Mouse (Mus musculus) heart, embryonic 11.5 days (tissue): ENCODE results near the gene Pdzd7. TPM values are rescaled to one million over a fixed set of nuclear protein-coding genes. Genes with fewer than 3 reads are reported as not detected.

Experiments
- ATAC-seq: fragments of 200-750 bp; cut with Nextera tagmentation; replicated peaks from 2 replicates; pipeline ENCODE4 v1.8.0; 2017; ENCODE audit warnings: moderate library complexity; ENCODE audit not compliant: insufficient number of reproducible peaks, low FRiP score, low TSS enrichment
- H3K27ac ChIP-seq: fragments of 300-500 bp; sonication (generic); 2 replicates; pipeline ENCODE4 v1.5.1; 2014; ENCODE audit warnings: mild to moderate bottlenecking, low read depth, low read length
- H3K27me3 ChIP-seq: fragments of 300-500 bp; sonication (generic); 2 replicates; pipeline ENCODE4 v1.6.1; 2014; ENCODE audit warnings: mild to moderate bottlenecking, low read length, mixed read lengths; ENCODE audit not compliant: control insufficient read depth, insufficient read depth
- H3K36me3 ChIP-seq: fragments of 300-500 bp; sonication (generic); 2 replicates; pipeline ENCODE4 v1.6.1; 2014; ENCODE audit warnings: mild to moderate bottlenecking, low read length, moderate library complexity, mixed read lengths; ENCODE audit not compliant: control insufficient read depth, insufficient read depth
- H3K4me1 ChIP-seq: fragments of 300-500 bp; sonication (generic); 2 replicates; pipeline ENCODE4 v1.6.1; 2014; ENCODE audit warnings: low read length; ENCODE audit not compliant: control insufficient read depth, insufficient read depth
- H3K4me2 ChIP-seq: fragments of 300-500 bp; sonication (generic); 2 replicates; pipeline ENCODE4 v1.6.1; 2014; ENCODE audit warnings: mild to moderate bottlenecking, moderate library complexity
- H3K4me3 ChIP-seq: fragments of 300-500 bp; sonication (generic); 2 replicates; pipeline ENCODE4 v1.5.1; 2014; ENCODE audit warnings: low read depth, low read length
- H3K9ac ChIP-seq: fragments of 300-500 bp; sonication (generic); 2 replicates; pipeline ENCODE4 v1.6.1; 2014; ENCODE audit warnings: mild to moderate bottlenecking, low read depth, low read length, moderate library complexity
- H3K9me3 ChIP-seq: fragments of 300-500 bp; sonication (generic); replicated peaks from 2 replicates; pipeline ENCODE4 v1.6.1; 2016; ENCODE audit warnings: low read length; ENCODE audit not compliant: control insufficient read depth
- WGBS: fragments of 180-500 bp; shearing (Covaris S2); extraction: QIAGEN DNeasy Blood & Tissue Kit; methylation state at CpG from one replicate; pipeline ENCODE4 v1.1.7; 2014; ENCODE audit not compliant: insufficient replicate concordance; 5-methylcytosine and 5-hydroxymethylcytosine counted together
- polyA plus RNA-seq: library from polyadenylated mRNA; unstranded; fragments of >200 nt; fragmentation: Nextera tagmentation; extraction: Ambion mirVana; gene quantifications from 2 replicates; pipeline ENCODE4 v1.2.1, GENCODE M21; 2014

Gene Pdzd7
- polyA plus RNA-seq, 1 experiment from 2014 or later: not detected

- no peak for ATAC-seq
- 6% methylated on average over 22 of the region's 22 CpGs for WGBS
These were observed 55.7 kb downstream of the Pdzd7 start for GRCm38 (mm10) chr19:44989567-44990495.

GRCm38 (mm10) chr19:44988831-44989566, 56.5 kb downstream of the Pdzd7 start, which contains the start of gene Sema4g:
TSS of gene Sema4g (plus strand) at chr19:44989101.
- H3K9ac ChIP-seq: peak within 1 kb of the TSS; percentile 70
- no peaks in the 10 kb centered on the region for H3K36me3 ChIP-seq
- peaks cover 7% of the 10 kb centered on the region; the same call in 1 of the 2 replicates for H3K4me1 ChIP-seq
- no peaks in the 10 kb centered on the region for H3K9me3 ChIP-seq
- H3K4me2 ChIP-seq: peak within 1 kb of the TSS; percentile 99
- peak within 1 kb of the TSS; percentile 70 for H3K4me3 ChIP-seq
- H3K27me3 ChIP-seq: peaks cover 8% of the 10 kb centered on the region
- ATAC-seq: peak; percentile 57; the same call in 1 of the 2 replicates
- no peak within 1 kb of the TSS for H3K27ac ChIP-seq
- 1% methylated on average over 47 of the region's 58 CpGs for WGBS

More at GRCm38 (mm10) chr19:44989567-44990495, 55.7 kb downstream of the Pdzd7 start:
- H3K4me1 ChIP-seq: peaks cover 7% of the 10 kb centered on the region; the same call in 1 of the 2 replicates
- peak overlapping the region; percentile 70 for H3K4me3 ChIP-seq
- H3K27me3 ChIP-seq: peaks cover 8% of the 10 kb centered on the region
- peak overlapping the region; percentile 70 for H3K9ac ChIP-seq
- H3K4me2 ChIP-seq: peak overlapping the region; percentile 99
- H3K36me3 ChIP-seq: no peaks in the 10 kb centered on the region
- H3K27ac ChIP-seq: no peak overlapping the region
- H3K9me3 ChIP-seq: no peaks in the 10 kb centered on the region

- Histone ChIP-seq H3K4me1 (peaks cover 7% of the 10 kb centered on the region; the same call in 1 of the 2 replicates), H3K9ac (peak overlapping the region; percentile 70), H3K4me3 (peak overlapping the region; percentile 70), H3K9me3 (no peaks in the 10 kb centered on the region), H3K36me3 (no peaks in the 10 kb centered on the region), H3K27ac (no peak overlapping the region), H3K4me2 (peak overlapping the region; percentile 99), H3K27me3 (peaks cover 8% of the 10 kb centered on the region)
- WGBS: 31% methylated on average over 9 of the region's 9 CpGs
- ATAC-seq: no peak
These were observed 57.2 kb downstream of the Pdzd7 start for GRCm38 (mm10) chr19:44988321-44988720.

DNA sequence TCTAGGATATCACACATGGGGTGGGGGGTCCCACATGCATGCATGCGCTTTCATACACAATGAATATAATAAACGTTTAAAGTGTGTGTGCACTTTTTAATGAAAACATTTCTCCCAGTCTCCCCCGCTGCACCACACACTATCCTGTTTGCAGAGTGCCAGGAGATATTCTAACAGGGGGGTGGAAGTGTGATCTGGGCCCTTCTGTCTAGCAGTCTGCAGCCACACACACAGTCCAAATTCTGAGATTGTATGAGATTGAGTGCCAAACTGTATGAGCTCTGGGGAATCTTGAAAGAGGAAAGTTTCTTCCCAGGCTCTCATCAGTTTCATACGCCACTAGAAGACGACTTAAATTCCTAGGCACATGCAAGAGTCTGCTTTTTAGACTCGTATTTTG, 57.7 kb downstream of the Pdzd7 start:
- no peaks in the 10 kb centered on the region for H3K9me3 ChIP-seq
- H3K9ac ChIP-seq: no peak overlapping the region
- ATAC-seq: no peak
- H3K36me3 ChIP-seq: no peaks in the 10 kb centered on the region
- no peak overlapping the region for H3K4me2 ChIP-seq
- 66% methylated on average over 6 of the region's 6 CpGs for WGBS
- no peak overlapping the region for H3K4me3 ChIP-seq
- H3K4me1 ChIP-seq: peaks cover 7% of the 10 kb centered on the region; the same call in 1 of the 2 replicates
- peaks cover 8% of the 10 kb centered on the region for H3K27me3 ChIP-seq
- H3K27ac ChIP-seq: no peak overlapping the region

DNA sequence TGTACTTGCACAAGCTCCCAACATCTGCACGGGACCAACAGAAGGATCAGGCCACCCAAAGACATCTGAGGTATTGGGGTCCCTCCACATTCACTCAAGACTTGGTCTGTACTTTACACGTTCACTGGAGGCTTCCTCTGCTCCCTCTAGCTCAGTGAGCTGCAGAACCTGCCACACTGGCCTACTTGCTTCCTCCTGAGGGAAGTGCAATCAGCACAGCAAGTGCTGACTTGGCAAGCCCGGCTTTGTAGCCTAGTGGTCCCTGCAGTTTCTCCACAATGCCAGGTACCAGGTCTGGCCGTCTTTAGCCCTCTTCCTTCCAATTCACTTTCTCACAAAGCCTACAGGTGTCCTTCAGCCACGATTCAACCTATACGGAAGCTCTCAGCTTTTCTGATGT, 58.5 kb downstream of the Pdzd7 start:
- Histone ChIP-seq H3K4me1 (peaks cover 7% of the 10 kb centered on the region; the same call in 1 of the 2 replicates), H3K4me2 (no peak overlapping the region), H3K27ac (no peak overlapping the region), H3K36me3 (no peaks in the 10 kb centered on the region), H3K9me3 (no peaks in the 10 kb centered on the region), H3K9ac (no peak overlapping the region), H3K27me3 (peaks cover 8% of the 10 kb centered on the region), H3K4me3 (no peak overlapping the region)
- WGBS: 64% methylated on average over 6 of the region's 6 CpGs
- ATAC-seq: no peak

GRCm38 (mm10) chr19:44985159-44985988, 60.1 kb downstream of the Pdzd7 start:
- Histone ChIP-seq H3K9ac (no peak overlapping the region), H3K9me3 (no peaks in the 10 kb centered on the region), H3K27ac (no peak overlapping the region), H3K4me2 (no peak overlapping the region), H3K36me3 (peaks cover 5% of the 10 kb centered on the region; the same call in 1 of the 2 replicates), H3K27me3 (peaks cover 6% of the 10 kb centered on the region), H3K4me3 (no peak overlapping the region), H3K4me1 (peaks cover 7% of the 10 kb centered on the region; the same call in 1 of the 2 replicates)
- ATAC-seq: no peak
- 47% methylated on average over 5 of the region's 5 CpGs for WGBS

DNA sequence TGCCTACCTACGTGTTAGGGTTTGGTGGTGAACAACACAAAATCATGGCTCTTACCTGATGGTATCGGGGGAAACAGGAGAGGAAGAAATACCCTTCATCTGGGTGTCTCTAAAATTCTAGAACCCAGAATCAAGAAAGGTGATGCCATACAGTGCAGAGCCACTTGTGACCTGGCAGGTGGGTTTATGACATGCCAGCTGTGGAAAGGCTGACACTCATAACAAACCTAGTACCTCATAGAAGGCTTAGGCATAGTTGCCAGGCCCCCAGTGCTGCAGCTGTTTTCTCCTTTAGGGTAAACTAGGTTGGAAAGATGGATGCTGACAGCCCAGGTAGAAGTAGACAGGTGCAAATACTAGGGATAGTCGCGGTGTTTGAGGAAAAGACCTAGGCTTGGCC, 61.1 kb downstream of the Pdzd7 start:
- Histone ChIP-seq H3K27me3 (no peaks in the 10 kb centered on the region; the same call in none of the 2 replicates), H3K36me3 (peaks cover 8% of the 10 kb centered on the region; the same call in 1 of the 2 replicates), H3K4me2 (no peak overlapping the region), H3K9ac (no peak overlapping the region), H3K4me3 (no peak overlapping the region), H3K9me3 (no peaks in the 10 kb centered on the region), H3K4me1 (peaks cover 1% of the 10 kb centered on the region; the same call in 1 of the 2 replicates), H3K27ac (no peak overlapping the region)
- ATAC-seq: no peak
- WGBS: 92% methylated on average over 4 of the region's 4 CpGs

- peaks cover 12% of the 10 kb centered on the region for H3K36me3 ChIP-seq
- H3K4me3 ChIP-seq: no peak overlapping the region
- H3K9ac ChIP-seq: no peak overlapping the region
- 87% methylated on average over 6 of the region's 6 CpGs for WGBS
- H3K27me3 ChIP-seq: no peaks in the 10 kb centered on the region; the same call in 1 of the 2 replicates
- no peaks in the 10 kb centered on the region for H3K9me3 ChIP-seq
- H3K4me1 ChIP-seq: no peaks in the 10 kb centered on the region
- no peak overlapping the region for H3K4me2 ChIP-seq
- no peak for ATAC-seq
- H3K27ac ChIP-seq: no peak overlapping the region
These were observed 62.2 kb downstream of the Pdzd7 start for GRCm38 (mm10) chr19:44983366-44983765.
